ENCODE assay signal across 8 mouse cellular contexts in genomic region chr2:33847196-33847834, GRCm38 (mm10). TPM values are rescaled to one million over a fixed set of nuclear protein-coding genes. Genes with fewer than 3 reads are reported as not detected.
A peak's percentile ranks its signal among the peaks of the same experiment; 100 is the strongest.
DNase-seq lines count a peak whose midpoint lies in the region; ATAC-seq and TF ChIP-seq lines count a peak whose summit lies in the region.

No protein-coding gene starts in this region.

- no peak overlapping the region for H3K4me2 ChIP-seq in stomach, embryonic 14.5 days (replicated peaks; ENCODE audit: low read depth, low read length)
- H3K4me2 ChIP-seq in stomach, postnatal 0 days (replicated peaks; ENCODE audit: low read depth): no peak overlapping the region
- H3K4me2 ChIP-seq in forebrain, embryonic 16.5 days (ENCODE audit: low read length): no peak overlapping the region
- H3K4me2 ChIP-seq in liver, embryonic 15.5 days: no peak overlapping the region

- H3K9me3 ChIP-seq in stomach, embryonic 14.5 days (ENCODE audit: control insufficient read depth, low read depth, low read length): no peaks in the 10 kb centered on the region
- H3K9me3 ChIP-seq in stomach, postnatal 0 days (ENCODE audit: control insufficient read depth, low read length): no peaks in the 10 kb centered on the region
- H3K9me3 ChIP-seq in forebrain, embryonic 16.5 days (ENCODE audit: control insufficient read depth, low read length): no peaks in the 10 kb centered on the region
- H3K9me3 ChIP-seq in liver, embryonic 15.5 days (replicated peaks): no peaks in the 10 kb centered on the region

- no peak overlapping the region for H3K4me3 ChIP-seq in stomach, embryonic 14.5 days (ENCODE audit: low read depth, low read length)
- H3K4me3 ChIP-seq in stomach, postnatal 0 days (ENCODE audit: low read depth, low read length): no peak overlapping the region
- no peak overlapping the region for H3K4me3 ChIP-seq in forebrain, embryonic 16.5 days (replicated peaks; ENCODE audit: low read length)
- H3K4me3 ChIP-seq in liver, embryonic 15.5 days (replicated peaks): no peak overlapping the region

- H3K27ac ChIP-seq in stomach, embryonic 14.5 days (ENCODE audit: low read length): peak overlapping the region; percentile 22; the same call in 1 of the 2 replicates
- no peak overlapping the region for H3K27ac ChIP-seq in stomach, postnatal 0 days (replicated peaks)
- peak overlapping the region; percentile 41 for H3K27ac ChIP-seq in forebrain, embryonic 16.5 days (ENCODE audit: low read length)
- H3K27ac ChIP-seq in liver, embryonic 15.5 days (replicated peaks): peak overlapping the region; percentile 99

- no peak overlapping the region for H3K9ac ChIP-seq in stomach, embryonic 14.5 days (replicated peaks; ENCODE audit: low read depth, low read length)
- H3K9ac ChIP-seq in stomach, postnatal 0 days (ENCODE audit: low read length): no peak overlapping the region
- no peak overlapping the region for H3K9ac ChIP-seq in forebrain, embryonic 16.5 days (replicated peaks; ENCODE audit: low read depth, low read length)
- H3K9ac ChIP-seq in liver, embryonic 15.5 days: peak overlapping the region; percentile 23; the same call in 1 of the 2 replicates

- peaks cover 6% of the 10 kb centered on the region; the same call in 1 of the 2 replicates for H3K4me1 ChIP-seq in stomach, embryonic 14.5 days (ENCODE audit: control insufficient read depth, insufficient read depth, low read length)
- peaks cover 3% of the 10 kb centered on the region; the same call in 1 of the 2 replicates for H3K4me1 ChIP-seq in stomach, postnatal 0 days (replicated peaks; ENCODE audit: control insufficient read depth, insufficient read depth)
- peaks cover 18% of the 10 kb centered on the region for H3K4me1 ChIP-seq in forebrain, embryonic 16.5 days (replicated peaks; ENCODE audit: control insufficient read depth, insufficient read depth, low read length)
- H3K4me1 ChIP-seq in liver, embryonic 15.5 days (replicated peaks): peaks cover 94% of the 10 kb centered on the region

- no peaks in the 10 kb centered on the region for H3K27me3 ChIP-seq in stomach, embryonic 14.5 days (ENCODE audit: control insufficient read depth, insufficient read depth, low read length)
- no peaks in the 10 kb centered on the region for H3K27me3 ChIP-seq in stomach, postnatal 0 days (ENCODE audit: control insufficient read depth, insufficient read depth, low read length)
- H3K27me3 ChIP-seq in forebrain, embryonic 16.5 days (replicated peaks; ENCODE audit: control insufficient read depth, insufficient read depth, low read length): no peaks in the 10 kb centered on the region
- H3K27me3 ChIP-seq in liver, embryonic 15.5 days: no peaks in the 10 kb centered on the region

- no peak for ATAC-seq in stomach, embryonic 14.5 days (ENCODE audit: insufficient number of reproducible peaks, insufficient read depth, low FRiP score, low read depth)
- no peak for ATAC-seq in stomach, postnatal 0 days (ENCODE audit: low FRiP score, low TSS enrichment)
- no peak for ATAC-seq in forebrain, embryonic 16.5 days
- no peak for ATAC-seq in liver, embryonic 15.5 days (ENCODE audit: insufficient read depth)

- no peak for DNase-seq in stomach, postnatal 0 days (ENCODE audit: low spot score)
- DNase-seq in cerebellum, postnatal 10 days: no peak
- DNase-seq in cerebellum, postnatal 25 days: no peak
- no peak for DNase-seq in kidney, adult 11 months
- DNase-seq in lung, postnatal 10 days: no peak

- TF ChIP-seq EP300 in stomach, postnatal 0 days (optimal IDR thresholded peaks at IDR 0.05): no peak

- H3K36me3 ChIP-seq in stomach, embryonic 14.5 days (ENCODE audit: control insufficient read depth, insufficient read depth, low read length): no peaks in the 10 kb centered on the region
- no peaks in the 10 kb centered on the region for H3K36me3 ChIP-seq in stomach, postnatal 0 days (ENCODE audit: control insufficient read depth, insufficient read depth, low read length)
- H3K36me3 ChIP-seq in forebrain, embryonic 16.5 days (ENCODE audit: control insufficient read depth, insufficient read depth): no peaks in the 10 kb centered on the region
- H3K36me3 ChIP-seq in liver, embryonic 15.5 days (replicated peaks): 0 out of 2 replicates have a peak, but pooled peaks cover 6% of the 10 kb centered on the region

- no peak for TF ChIP-seq CTCF in stomach, postnatal 0 days (IDR thresholded peaks at IDR 0.05; ENCODE audit: low read depth)

- 77% methylated on average over 11 of the region's 11 CpGs for whole genome bisulfite sequencing in stomach, embryonic 14.5 days
- WGBS in stomach, postnatal 0 days: 75% methylated on average over 11 of the region's 11 CpGs
- WGBS in forebrain, embryonic 16.5 days: 84% methylated on average over 11 of the region's 11 CpGs
- 49% methylated on average over 11 of the region's 11 CpGs for WGBS in liver, embryonic 15.5 days (ENCODE audit: insufficient replicate concordance)

RNA-seq across cellular contexts. Expression of gene Mvb12b, which starts 40.4 kb away (rescaled TPM):
- 20.4 and 20.7 TPM in 2 replicates for polyA plus RNA-seq in stomach, embryonic 14.5 days (2014; fragmentation: Nextera tagmentation; extraction: Ambion mirVana)
- polyA plus RNA-seq in stomach, postnatal 0 days (2015; fragmentation: Nextera tagmentation; extraction: Ambion mirVana): 10.2 and 11.3 TPM in 2 replicates
- polyA plus RNA-seq in forebrain, embryonic 16.5 days (2015; fragmentation: Nextera tagmentation; extraction: Ambion mirVana): 78.1 and 84.2 TPM in 2 replicates
- polyA plus RNA-seq in liver, embryonic 15.5 days (2015; fragmentation: Nextera tagmentation; extraction: Ambion mirVana): 11.3 and 12.7 TPM in 2 replicates
